Comparison of ENCODE assay signal across 23 mouse cellular contexts in the genomic region with DNA sequence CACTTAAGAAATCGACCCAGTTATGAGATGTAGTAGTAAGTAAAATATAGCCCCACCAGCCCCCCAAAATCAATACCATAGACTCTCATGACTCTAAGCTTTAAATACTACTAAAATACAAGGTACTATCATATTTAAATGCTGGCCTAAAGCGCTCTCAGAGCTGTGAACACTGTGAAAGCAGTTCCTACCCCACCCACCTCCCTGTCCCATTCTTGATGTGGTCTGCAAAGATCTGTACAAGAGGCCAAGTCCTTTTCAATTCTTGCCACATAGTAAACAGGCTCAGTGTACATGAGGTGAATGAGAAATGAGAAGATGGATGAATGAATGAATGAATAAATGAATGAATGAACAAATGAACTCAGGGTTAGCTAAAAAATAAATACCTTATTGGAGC. TPM values are rescaled to one million over a fixed set of nuclear protein-coding genes. Genes with fewer than 3 reads are reported as not detected.
DNase-seq lines count a peak whose midpoint lies in the region; ATAC-seq lines count a peak whose summit lies in the region.
"Had no signal": no experiment of that assay in that cellular context is flagged by ENCODE, and none has a peak within 500 bp of the region (broad histone marks: within the 10 kb centered on the region; RNA-seq: fewer than 3 reads in every experiment).

No protein-coding gene starts in this region.

- H3K27ac ChIP-seq in heart, embryonic 11.5 days (ENCODE audit: low read depth, low read length), result no peak overlapping the region

- no peak for ATAC-seq in CD4-positive, CD25-positive, alpha-beta regulatory T cell, adult 4 months
- ATAC-seq in heart, embryonic 11.5 days (replicated peaks; ENCODE audit: insufficient number of reproducible peaks, low FRiP score, low TSS enrichment), result no peak
- ATAC-seq: activated CD4-positive, CD25-positive, alpha-beta regulatory T cell, adult 4 months had no signal

- H3K27me3 ChIP-seq in heart, embryonic 11.5 days (ENCODE audit: control insufficient read depth, insufficient read depth, low read length), result no peaks in the 10 kb centered on the region
- H3K27me3 ChIP-seq: CH12.LX, Patski had no signal

- H3K4me1 ChIP-seq in heart, embryonic 11.5 days (ENCODE audit: control insufficient read depth, insufficient read depth, low read length), result peaks cover 20% of the 10 kb centered on the region

- H3K9me3 ChIP-seq in heart, embryonic 11.5 days (replicated peaks; ENCODE audit: control insufficient read depth, low read length), result no peaks in the 10 kb centered on the region

- no peak overlapping the region for H3K9ac ChIP-seq in heart, embryonic 11.5 days (ENCODE audit: low read depth, low read length)

- no peak overlapping the region for H3K4me3 ChIP-seq in heart, embryonic 11.5 days (ENCODE audit: low read depth, low read length)

- peak; percentile 32 for DNase-seq in CD4-positive, CD25-positive, alpha-beta regulatory T cell, adult 2 months (ENCODE audit: low read depth, low spot score)
- peak; percentile 55 for DNase-seq in CD4-positive helper T cell, adult 2 months (ENCODE audit: low read depth, low spot score)
- peak; percentile 55 for DNase-seq in T-cell, adult 2 months (ENCODE audit: low spot score)
- no peak for DNase-seq in right cerebral cortex, postnatal 36 days (ENCODE audit: low spot score in 2 of 2)
- DNase-seq: adrenal gland, adult 2 months; adrenal gland, adult 8-10 months; adrenal gland, postnatal 10 days; adrenal gland, postnatal 14 days; adrenal gland, postnatal 25 days; adrenal gland, postnatal 36 days; B cell, adult 2 months; cerebellum, adult 11 months; cerebellum, adult 11-12 months; cerebellum, adult 18-20 months; cerebellum, adult 2 months; cerebellum, adult 8-10 months; cerebellum, adult 9-10 months; cerebellum, adult 9-11 months had no signal

- no peak overlapping the region for H3K4me2 ChIP-seq in heart, embryonic 11.5 days

- 56% methylated on average over 2 of the region's 2 CpGs for WGBS in heart, embryonic 11.5 days (ENCODE audit: insufficient replicate concordance)

- H3K36me3 ChIP-seq in heart, embryonic 11.5 days (ENCODE audit: control insufficient read depth, insufficient read depth, low read length), result no peaks in the 10 kb centered on the region

RNA-seq across cellular contexts. Expression of gene Rgs10, which starts 21.5 kb away (rescaled TPM):
- polyA plus RNA-seq in CD4-positive, CD25-positive, alpha-beta regulatory T cell, adult 4 months (2017; shearing (Covaris generic)), result 100 to 1,000 TPM; 541 to 576 TPM
- 20.3 and 21.0 TPM in 2 replicates for polyA plus RNA-seq in heart, embryonic 11.5 days (2014; fragmentation: Nextera tagmentation; extraction: Ambion mirVana)

Comparison
In these comparisons a context has a peak if more than half of its experiments do, and no peak if none do; other contexts are left out.
1. DNase-seq: peak in CD4-positive, CD25-positive, alpha-beta regulatory T cell, adult 2 months (single experiment), CD4-positive helper T cell, adult 2 months (single experiment) and T-cell, adult 2 months (single experiment); none in right cerebral cortex, postnatal 36 days (0 of 2).
2. RNA of gene Rgs10, which starts 21.5 kb away (polyA plus RNA-seq): 541 to 576 TPM in CD4-positive, CD25-positive, alpha-beta regulatory T cell, adult 4 months; 20.3 to 21.0 TPM in heart, embryonic 11.5 days; every median in the first group is over 10 times any median in the second.